Mouse (Mus musculus) embryonic facial prominence, embryonic 14.5 days (tissue): ENCODE data around the gene Insr. TPM values are rescaled to one million over a fixed set of nuclear protein-coding genes. Genes with fewer than 3 reads are reported as not detected.

Experiments used
- ATAC-seq: fragments of 200-750 bp; cut with Nextera tagmentation; 2 replicates; pipeline ENCODE4 v1.8.0; 2017; ENCODE audit warnings: low read depth, moderate number of reproducible peaks, moderate TSS enrichment
- DNase-seq: peaks from one replicate; pipeline ENCODE4 v3.0.0-alpha.2; 2015; ENCODE audit warnings: low spot score
- H3K27ac ChIP-seq: fragments of 300-500 bp; sonication (generic); replicated peaks from 2 replicates; pipeline ENCODE4 v1.5.1; 2014; ENCODE audit warnings: low read depth, mild to moderate bottlenecking, low read length, moderate library complexity
- H3K27me3 ChIP-seq: fragments of 300-500 bp; sonication (generic); replicated peaks from 2 replicates; pipeline ENCODE4 v1.6.1; 2014; ENCODE audit warnings: low read length; ENCODE audit not compliant: control insufficient read depth, insufficient read depth
- H3K36me3 ChIP-seq: fragments of 300-500 bp; sonication (generic); 2 replicates; pipeline ENCODE4 v1.6.1; 2014; ENCODE audit warnings: low read length, mixed read lengths; ENCODE audit not compliant: control insufficient read depth, insufficient read depth
- H3K4me1 ChIP-seq: fragments of 300-500 bp; sonication (generic); 2 replicates; pipeline ENCODE4 v1.6.1; 2014; ENCODE audit warnings: antibody characterized with exemption, low read length; ENCODE audit not compliant: control insufficient read depth, insufficient read depth
- H3K4me2 ChIP-seq: fragments of 300-500 bp; sonication (generic); 2 replicates; pipeline ENCODE4 v1.6.1; 2014; ENCODE audit warnings: low read depth, mild to moderate bottlenecking, low read length, moderate library complexity, mixed read lengths
- H3K4me3 ChIP-seq: fragments of 300-500 bp; sonication (generic); 2 replicates; pipeline ENCODE4 v1.5.1; 2014; ENCODE audit warnings: low read depth, mild to moderate bottlenecking, low read length
- H3K9ac ChIP-seq: fragments of 300-500 bp; sonication (generic); 2 replicates; pipeline ENCODE4 v1.6.1; 2014; ENCODE audit warnings: low read depth, mild to moderate bottlenecking, low read length, moderate library complexity, mixed read lengths
- H3K9me3 ChIP-seq: fragments of 300-500 bp; sonication (generic); 2 replicates; pipeline ENCODE4 v1.6.1; 2016; ENCODE audit warnings: low read length; ENCODE audit not compliant: control insufficient read depth
- whole genome bisulfite sequencing: fragments of 180-500 bp; shearing (Covaris S2); extraction: QIAGEN DNeasy Blood & Tissue Kit; methylation state at CpG from one replicate; pipeline ENCODE4 v1.1.7; 2014; 5-methylcytosine and 5-hydroxymethylcytosine counted together
- polyA plus RNA-seq: library from polyadenylated mRNA; unstranded; fragments of >200 nt; fragmentation: Nextera tagmentation; extraction: Ambion mirVana; gene quantifications from 2 replicates; pipeline ENCODE4 v1.2.1, GENCODE M21; 2014

The Insr gene
- polyA plus RNA-seq, 1 experiment from 2014 or later: 30.3 TPM

- Histone ChIP-seq H3K27me3 (no peaks in the 10 kb centered on the region), H3K4me3 (no peak overlapping the region), H3K27ac (no peak overlapping the region), H3K4me2 (no peak overlapping the region), H3K4me1 (no peaks in the 10 kb centered on the region), H3K9me3 (no peaks in the 10 kb centered on the region), H3K36me3 (peaks cover 30% of the 10 kb centered on the region), H3K9ac (no peak overlapping the region)
- DNase-seq (peak; percentile 29), ATAC-seq (peak; percentile 73; the same call in 1 of the 2 replicates)
- 87% methylated on average over 6 of the region's 6 CpGs for WGBS
Observed at GRCm38 (mm10) chr8:3252665-3253064, 26.8 kb downstream of the Insr start.

- no peak for ATAC-seq
- Histone ChIP-seq H3K4me3 (no peak overlapping the region), H3K9me3 (no peaks in the 10 kb centered on the region), H3K4me1 (no peaks in the 10 kb centered on the region), H3K4me2 (no peak overlapping the region), H3K27ac (no peak overlapping the region), H3K27me3 (no peaks in the 10 kb centered on the region), H3K36me3 (peaks cover 36% of the 10 kb centered on the region), H3K9ac (no peak overlapping the region)
- no peak for DNase-seq
- WGBS: 100% methylated on average over 3 of the region's 3 CpGs
Observed at GRCm38 (mm10) chr8:3251101-3251500, 28.3 kb downstream of the Insr start.

GRCm38 (mm10) chr8:3249886-3250285 lies 29.5 kb downstream of the Insr start:
- no peak for ATAC-seq
- H3K9ac ChIP-seq: no peak overlapping the region
- no peak overlapping the region for H3K4me2 ChIP-seq
- no peaks in the 10 kb centered on the region for H3K9me3 ChIP-seq
- WGBS: 65% methylated on average over 2 of the region's 2 CpGs
- H3K4me1 ChIP-seq: no peaks in the 10 kb centered on the region
- no peak overlapping the region for H3K27ac ChIP-seq
- H3K36me3 ChIP-seq: peaks cover 37% of the 10 kb centered on the region
- H3K27me3 ChIP-seq: no peaks in the 10 kb centered on the region
- H3K4me3 ChIP-seq: no peak overlapping the region
- no peak for DNase-seq

- ATAC-seq (no peak), DNase-seq (no peak)
- H3K4me2 ChIP-seq: no peak overlapping the region
- peaks cover 37% of the 10 kb centered on the region for H3K36me3 ChIP-seq
- H3K4me1 ChIP-seq: no peaks in the 10 kb centered on the region
- H3K9me3 ChIP-seq: no peaks in the 10 kb centered on the region
- no peak overlapping the region for H3K4me3 ChIP-seq
- WGBS: 89% methylated on average over 5 of the region's 5 CpGs
- no peak overlapping the region for H3K9ac ChIP-seq
- no peaks in the 10 kb centered on the region for H3K27me3 ChIP-seq
- no peak overlapping the region for H3K27ac ChIP-seq
Observed at GRCm38 (mm10) chr8:3248704-3249103, 30.7 kb downstream of the Insr start.

- H3K4me3 ChIP-seq: no peak overlapping the region
- no peaks in the 10 kb centered on the region for H3K4me1 ChIP-seq
- no peaks in the 10 kb centered on the region for H3K27me3 ChIP-seq
- no peak overlapping the region for H3K4me2 ChIP-seq
- no peaks in the 10 kb centered on the region for H3K9me3 ChIP-seq
- no peak overlapping the region for H3K27ac ChIP-seq
- H3K9ac ChIP-seq: no peak overlapping the region
- ATAC-seq: no peak
- DNase-seq: no peak
- 75% methylated on average over 1 of the region's 1 CpGs for WGBS
- peaks cover 27% of the 10 kb centered on the region; the same call in 1 of the 2 replicates for H3K36me3 ChIP-seq
Observed at GRCm38 (mm10) chr8:3247129-3247528, 32.3 kb downstream of the Insr start.

- no peak overlapping the region for H3K4me2 ChIP-seq
- H3K4me3 ChIP-seq: no peak overlapping the region
- H3K27ac ChIP-seq: no peak overlapping the region
- 78% methylated on average over 4 of the region's 4 CpGs for WGBS
- no peaks in the 10 kb centered on the region for H3K4me1 ChIP-seq
- no peaks in the 10 kb centered on the region for H3K9me3 ChIP-seq
- ATAC-seq (no peak), DNase-seq (no peak)
- H3K36me3 ChIP-seq: peaks cover 9% of the 10 kb centered on the region; the same call in 1 of the 2 replicates
- H3K9ac ChIP-seq: no peak overlapping the region
- H3K27me3 ChIP-seq: no peaks in the 10 kb centered on the region
Observed at GRCm38 (mm10) chr8:3243229-3243628, 36.2 kb downstream of the Insr start.

- no peak for ATAC-seq
- Histone ChIP-seq H3K4me3 (no peak overlapping the region), H3K9me3 (no peaks in the 10 kb centered on the region), H3K27ac (no peak overlapping the region), H3K4me2 (no peak overlapping the region), H3K36me3 (no peaks in the 10 kb centered on the region), H3K27me3 (no peaks in the 10 kb centered on the region), H3K9ac (no peak overlapping the region), H3K4me1 (no peaks in the 10 kb centered on the region)
- DNase-seq: no peak
- 96% methylated on average over 3 of the region's 3 CpGs for WGBS
Observed at GRCm38 (mm10) chr8:3240725-3241124, 38.7 kb downstream of the Insr start.

GRCm38 (mm10) chr8:3239641-3240040 lies 39.8 kb downstream of the Insr start:
- Histone ChIP-seq H3K4me2 (no peak overlapping the region), H3K4me3 (no peak overlapping the region), H3K9me3 (no peaks in the 10 kb centered on the region), H3K4me1 (no peaks in the 10 kb centered on the region), H3K9ac (no peak overlapping the region), H3K27me3 (no peaks in the 10 kb centered on the region), H3K27ac (no peak overlapping the region), H3K36me3 (no peaks in the 10 kb centered on the region)
- no peak for ATAC-seq
- 74% methylated on average over 3 of the region's 3 CpGs for WGBS
- DNase-seq: no peak

GRCm38 (mm10) chr8:3238792-3239191 lies 40.6 kb downstream of the Insr start:
- no peaks in the 10 kb centered on the region for H3K27me3 ChIP-seq
- H3K4me1 ChIP-seq: no peaks in the 10 kb centered on the region
- H3K36me3 ChIP-seq: no peaks in the 10 kb centered on the region
- H3K4me3 ChIP-seq: no peak overlapping the region
- ATAC-seq (no peak), DNase-seq (no peak)
- no peak overlapping the region for H3K9ac ChIP-seq
- 90% methylated on average over 3 of the region's 3 CpGs for WGBS
- no peaks in the 10 kb centered on the region for H3K9me3 ChIP-seq
- H3K4me2 ChIP-seq: no peak overlapping the region
- H3K27ac ChIP-seq: no peak overlapping the region
